Mouse (Mus musculus) forebrain, embryonic 10.5 days (tissue): Measurements from ENCODE around the gene Rd3l. TPM values are rescaled to one million over a fixed set of nuclear protein-coding genes. Genes with fewer than 3 reads are reported as not detected.
A peak's percentile ranks its signal among the peaks of the same experiment; 100 is the strongest.
"Not testable (repeated sequence)": the region's sequence is repeated elsewhere in the genome, so short reads cannot be mapped to it uniquely, and the experiment has no call there.

ENCODE experiments used
- DNase-seq: peaks from one replicate; pipeline ENCODE4 v3.0.0-alpha.2; 2017; ENCODE audit warnings: low spot score; ENCODE audit errors: extremely low spot score
- H3K27ac ChIP-seq: fragments of 300-500 bp; sonication (generic); 2 replicates; pipeline ENCODE4 v1.5.1; 2016; ENCODE audit warnings: mild to moderate bottlenecking
- H3K27me3 ChIP-seq: fragments of 300-500 bp; sonication (generic); 2 replicates; pipeline ENCODE4 v1.6.1; 2016; ENCODE audit warnings: mild to moderate bottlenecking; ENCODE audit not compliant: poor library complexity, severe bottlenecking
- H3K36me3 ChIP-seq: fragments of 300-500 bp; sonication (generic); replicated peaks from 2 replicates; pipeline ENCODE4 v1.6.1; 2016; ENCODE audit warnings: mild to moderate bottlenecking, moderate library complexity
- H3K4me1 ChIP-seq: fragments of 300-500 bp; sonication (generic); 2 replicates; pipeline ENCODE4 v1.6.1; 2016
- H3K4me3 ChIP-seq: fragments of 300-500 bp; sonication (generic); 2 replicates; pipeline ENCODE4 v1.5.1; 2016; ENCODE audit warnings: mild to moderate bottlenecking, moderate library complexity
- H3K9me3 ChIP-seq: fragments of 300-500 bp; sonication (generic); 2 replicates; pipeline ENCODE4 v1.6.1; 2016; ENCODE audit warnings: mild to moderate bottlenecking, moderate library complexity
- WGBS: fragments of 180-500 bp; shearing (Covaris S2); methylation state at CpG from one replicate; pipeline ENCODE4 v1.1.7; 2016; 5-methylcytosine and 5-hydroxymethylcytosine counted together
- polyA plus RNA-seq: library from polyadenylated mRNA; unstranded; fragments of >200 nt; fragmentation: Nextera tagmentation; extraction: Ambion mirVana; gene quantifications from 2 replicates; pipeline ENCODE4 v1.2.1, GENCODE M21; 2016

Rd3l gene
- polyA plus RNA-seq, 1 experiment from 2014 or later, result not detected

DNA sequence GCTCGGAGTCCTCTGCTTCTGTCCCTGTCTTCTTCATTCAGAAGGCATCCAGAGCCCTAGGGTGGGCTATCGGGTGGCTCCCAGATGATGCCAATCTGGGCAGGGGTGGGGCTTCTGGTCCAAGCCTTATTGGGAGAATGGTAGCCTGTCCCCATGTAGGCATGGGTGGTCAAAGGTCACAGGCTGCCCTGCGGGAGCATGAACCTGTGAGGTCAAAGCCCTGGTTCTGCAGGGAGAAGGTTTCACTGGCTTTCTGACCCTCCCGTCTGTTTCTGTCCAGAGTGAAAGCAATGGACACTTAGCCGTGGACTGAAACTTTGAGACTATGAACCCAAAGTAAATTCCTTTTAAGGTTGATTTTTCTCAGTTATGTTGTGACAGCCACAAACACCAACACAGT lies 24.9 kb downstream of the Rd3l start:
- no peak overlapping the region for H3K4me3 ChIP-seq
- no peaks in the 10 kb centered on the region for H3K27me3 ChIP-seq
- no peak overlapping the region for H3K27ac ChIP-seq
- H3K36me3 ChIP-seq, result peaks cover 27% of the 10 kb centered on the region
- H3K9me3 ChIP-seq, result peaks cover 11% of the 10 kb centered on the region
- peaks cover 10% of the 10 kb centered on the region; the same call in 1 of the 2 replicates for H3K4me1 ChIP-seq
- DNase-seq, result no peak
- 78% methylated on average over 5 of the region's 5 CpGs for WGBS

DNA sequence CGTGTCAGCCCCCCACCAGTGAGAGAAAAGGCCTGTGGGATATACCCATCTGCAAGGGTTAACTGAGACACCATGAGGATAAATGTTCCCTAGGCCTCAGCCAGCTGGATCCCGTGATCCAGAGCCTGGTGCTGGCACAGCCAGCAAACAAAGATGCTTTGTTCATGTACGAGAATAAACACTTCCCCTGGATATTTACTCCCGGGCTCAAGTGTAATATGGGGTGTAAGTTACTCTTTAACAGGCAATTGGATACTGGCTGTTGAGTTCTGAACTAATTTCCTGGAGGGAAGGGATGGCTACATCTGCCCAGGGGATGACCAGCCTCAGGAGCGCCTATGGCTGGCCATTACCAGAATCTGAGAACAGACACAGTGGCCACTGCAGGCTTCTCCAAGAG lies 29.4 kb downstream of the Rd3l start:
- no peak overlapping the region for H3K4me3 ChIP-seq
- no peaks in the 10 kb centered on the region for H3K27me3 ChIP-seq
- H3K36me3 ChIP-seq, result no peaks in the 10 kb centered on the region
- H3K9me3 ChIP-seq, result no peaks in the 10 kb centered on the region
- no peak for DNase-seq
- peaks cover 8% of the 10 kb centered on the region; the same call in 1 of the 2 replicates for H3K4me1 ChIP-seq
- WGBS, result 65% methylated on average over 5 of the region's 5 CpGs
- no peak overlapping the region for H3K27ac ChIP-seq

GRCm38 (mm10) chr12:111950486-111950885 lies 30.6 kb downstream of the Rd3l start:
- Histone ChIP-seq H3K27ac (no peak overlapping the region), H3K9me3 (no peaks in the 10 kb centered on the region), H3K4me1 (peaks cover 16% of the 10 kb centered on the region), H3K4me3 (no peak overlapping the region), H3K27me3 (no peaks in the 10 kb centered on the region), H3K36me3 (no peaks in the 10 kb centered on the region)
- 88% methylated on average over 5 of the region's 5 CpGs for WGBS
- DNase-seq, result no peak

DNA sequence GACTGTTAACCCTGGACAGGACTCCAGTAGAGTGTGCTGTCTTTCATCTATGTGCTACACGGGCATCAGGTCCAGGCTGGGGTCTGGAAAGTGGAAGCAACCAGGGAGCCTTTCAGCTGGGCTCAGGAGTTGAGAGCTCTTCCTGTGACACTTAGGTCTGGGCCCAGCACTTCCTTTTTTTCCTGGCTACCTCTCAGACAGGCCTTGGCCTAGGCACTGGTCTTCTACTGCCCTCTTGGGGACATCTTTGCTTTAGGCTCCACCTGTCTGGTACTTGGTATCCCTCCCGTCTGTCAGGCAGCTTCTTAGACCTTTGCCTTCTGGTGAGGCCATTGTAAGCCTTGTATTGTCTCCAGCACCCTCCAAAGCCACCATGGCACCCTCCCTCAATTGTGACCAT lies 34.4 kb downstream of the Rd3l start:
- Histone ChIP-seq H3K27me3 (no peaks in the 10 kb centered on the region), H3K4me1 (peaks cover 37% of the 10 kb centered on the region), H3K9me3 (no peaks in the 10 kb centered on the region), H3K27ac (0 out of 2 replicates have a peak overlapping the region, but pooled peaks have one; percentile 25), H3K36me3 (no peaks in the 10 kb centered on the region), H3K4me3 (no peak overlapping the region)
- 58% methylated on average over 2 of the region's 2 CpGs for WGBS
- DNase-seq, result no peak

GRCm38 (mm10) chr12:111945765-111946655 lies 35.1 kb downstream of the Rd3l start:
- H3K36me3 ChIP-seq, H3K4me3 ChIP-seq, H3K27me3 ChIP-seq, H3K9me3 ChIP-seq, DNase-seq: not testable (repeated sequence)
- 66% methylated on average over 12 of the region's 15 CpGs for WGBS
- Histone ChIP-seq H3K4me1 (peaks cover 33% of the 10 kb centered on the region), H3K27ac (peak overlapping the region; percentile 73)

- 70% methylated on average over 8 of the region's 8 CpGs for WGBS
- H3K4me1 ChIP-seq, result peaks cover 33% of the 10 kb centered on the region
- no peaks in the 10 kb centered on the region for H3K9me3 ChIP-seq
- peak overlapping the region; percentile 73 for H3K27ac ChIP-seq
- H3K4me3 ChIP-seq, result no peak overlapping the region
- H3K27me3 ChIP-seq, result no peaks in the 10 kb centered on the region
- DNase-seq, result no peak
- no peaks in the 10 kb centered on the region for H3K36me3 ChIP-seq
Measured at GRCm38 (mm10) chr12:111945115-111945514, 36.0 kb downstream of the Rd3l start.

GRCm38 (mm10) chr12:111944065-111944987 lies 36.8 kb downstream of the Rd3l start:
- not testable (repeated sequence) for H3K36me3 ChIP-seq, H3K27me3 ChIP-seq, DNase-seq, H3K9me3 ChIP-seq
- Histone ChIP-seq H3K4me1 (peaks cover 33% of the 10 kb centered on the region), H3K27ac (peak overlapping the region; percentile 75), H3K4me3 (peak overlapping the region; percentile 22; the same call in 1 of the 2 replicates)
- 73% methylated on average over 17 of the region's 20 CpGs for WGBS

DNA sequence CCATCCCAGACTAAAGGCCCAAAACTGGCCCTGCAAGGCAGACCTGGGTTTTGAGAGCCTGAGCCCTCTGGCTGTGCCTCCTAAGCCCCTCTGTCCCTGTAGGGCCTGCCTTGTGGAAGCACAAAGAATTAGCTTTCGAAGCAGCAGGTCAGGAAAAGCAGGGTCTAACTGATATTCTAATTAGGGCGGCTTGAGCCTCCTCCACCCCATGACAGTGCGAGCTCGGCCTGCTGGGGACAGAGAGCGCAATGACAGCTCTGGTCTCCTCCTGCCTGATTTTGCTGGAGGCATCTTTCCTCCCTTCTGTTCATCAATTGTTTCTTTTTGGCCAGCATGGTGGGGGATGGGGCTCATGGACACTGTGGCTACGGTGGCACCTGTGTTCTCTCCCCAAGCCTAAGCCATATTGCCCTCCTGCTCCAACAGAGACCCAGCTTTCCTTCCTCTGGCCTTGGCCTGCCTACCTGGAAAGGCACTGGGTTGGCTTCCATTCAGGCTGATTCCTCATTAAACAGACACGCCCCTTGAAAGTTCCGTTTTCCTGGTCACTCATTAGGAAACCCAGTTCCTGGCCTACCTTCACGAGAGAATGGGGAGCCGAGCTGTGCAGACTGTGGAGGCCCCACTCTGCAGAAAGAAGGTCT lies 37.6 kb downstream of the Rd3l start:
- H3K4me1 ChIP-seq, result peaks cover 38% of the 10 kb centered on the region
- no peaks in the 10 kb centered on the region for H3K9me3 ChIP-seq
- no peaks in the 10 kb centered on the region for H3K36me3 ChIP-seq
- peak overlapping the region; percentile 22 for H3K4me3 ChIP-seq
- 62% methylated on average over 10 of the region's 10 CpGs for WGBS
- peak overlapping the region; percentile 75 for H3K27ac ChIP-seq
- no peak for DNase-seq
- H3K27me3 ChIP-seq, result no peaks in the 10 kb centered on the region

DNA sequence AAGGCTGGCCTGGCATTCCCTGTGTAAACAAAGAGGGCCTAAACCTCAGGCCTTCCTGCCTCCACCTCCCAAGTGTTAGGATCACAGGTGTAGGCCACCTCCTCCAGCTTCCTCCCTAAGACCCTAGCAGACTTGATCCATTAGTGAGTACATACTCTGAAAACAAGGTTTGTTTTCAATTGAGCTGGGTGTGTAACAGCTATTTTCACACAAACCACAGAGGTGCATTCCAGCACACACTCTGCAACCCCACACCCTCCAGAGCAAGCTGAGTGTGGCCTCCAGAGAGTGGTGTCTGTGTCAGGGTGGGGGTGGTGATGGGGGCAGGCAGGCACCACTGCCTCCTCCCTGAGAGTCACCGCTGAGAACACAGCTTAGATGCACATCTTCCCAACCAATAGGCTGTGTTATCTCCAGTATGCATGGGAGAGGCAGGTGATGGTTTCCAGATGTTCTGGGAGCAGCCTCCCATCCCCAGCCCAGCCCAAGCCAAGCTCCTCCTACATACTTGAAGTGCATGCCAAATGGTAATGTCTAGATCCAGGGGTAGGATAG lies 42.4 kb downstream of the Rd3l start:
- WGBS, result 69% methylated on average over 1 of the region's 1 CpGs
- H3K4me1 ChIP-seq, result peaks cover 43% of the 10 kb centered on the region
- H3K27me3 ChIP-seq, result no peaks in the 10 kb centered on the region; the same call in 1 of the 2 replicates
- H3K9me3 ChIP-seq, result no peaks in the 10 kb centered on the region
- H3K4me3 ChIP-seq, result no peak overlapping the region
- no peak for DNase-seq
- peak overlapping the region; percentile 62; the same call in 1 of the 2 replicates for H3K27ac ChIP-seq
- no peaks in the 10 kb centered on the region for H3K36me3 ChIP-seq

DNA sequence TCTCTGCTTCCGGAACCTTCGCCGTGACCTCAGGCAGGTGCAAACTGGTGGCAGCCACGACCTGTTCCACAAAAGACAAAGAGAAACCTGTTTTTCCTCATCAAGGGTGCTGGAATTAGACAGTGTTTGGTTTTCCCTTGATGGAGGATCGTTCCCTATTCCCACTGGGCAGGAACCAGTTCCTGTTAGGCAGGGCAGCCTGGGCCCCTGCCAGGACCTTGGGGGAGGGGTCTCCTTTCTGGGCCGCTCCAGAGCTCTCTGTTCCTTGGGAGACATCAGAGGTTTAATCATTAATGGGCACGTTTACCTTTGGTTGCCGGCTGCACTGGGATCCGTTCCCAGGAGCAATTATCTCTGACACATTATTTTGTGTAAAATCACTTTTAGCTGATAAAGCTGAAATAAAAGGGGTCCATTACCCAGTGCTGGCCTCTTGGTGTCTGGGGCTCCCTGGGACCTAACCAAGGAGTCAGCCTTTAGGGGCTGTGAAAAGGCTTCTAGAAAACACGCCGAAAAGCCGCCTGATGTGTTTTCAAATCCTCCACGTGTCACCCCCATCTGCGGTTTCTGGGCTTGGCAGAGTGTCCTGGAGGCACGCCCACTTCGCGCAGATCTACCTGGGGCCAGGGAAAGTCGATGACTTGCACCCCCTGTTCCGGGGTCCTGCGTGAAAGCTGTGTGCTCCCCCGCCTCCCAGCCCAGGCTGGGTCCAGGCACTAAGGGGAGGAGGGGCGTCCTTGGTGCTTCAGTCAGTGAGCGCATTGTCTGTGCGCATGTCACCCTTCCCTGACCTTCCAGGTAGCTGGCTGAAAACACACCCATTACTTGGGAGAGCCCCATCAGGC lies 44.2 kb downstream of the Rd3l start:
- 48% methylated on average over 24 of the region's 24 CpGs for WGBS
- Histone ChIP-seq H3K4me3 (no peak overlapping the region), H3K27ac (peak overlapping the region; percentile 62; the same call in 1 of the 2 replicates), H3K36me3 (no peaks in the 10 kb centered on the region), H3K9me3 (no peaks in the 10 kb centered on the region), H3K27me3 (no peaks in the 10 kb centered on the region; the same call in 1 of the 2 replicates), H3K4me1 (peaks cover 48% of the 10 kb centered on the region)
- DNase-seq, result no peak

DNA sequence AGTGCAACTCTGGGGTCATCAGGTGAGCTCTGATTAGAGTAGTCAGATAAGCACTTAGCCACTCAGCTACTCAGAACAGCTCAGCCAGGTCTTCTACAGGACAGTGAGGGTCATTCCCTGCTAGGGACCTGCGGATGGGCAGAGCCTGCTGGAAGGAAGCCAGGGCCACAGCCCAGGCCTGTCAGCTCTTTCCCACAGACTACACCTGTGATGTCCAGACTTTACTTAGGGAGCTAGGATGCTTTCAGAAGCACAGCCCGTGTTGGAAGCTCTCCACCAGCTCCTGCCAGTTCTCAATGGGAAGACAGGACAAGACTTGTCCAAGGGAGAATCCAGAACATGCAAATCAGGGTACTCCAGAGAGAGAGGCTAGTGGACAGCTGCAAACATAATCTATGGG lies 47.1 kb downstream of the Rd3l start:
- Histone ChIP-seq H3K9me3 (no peaks in the 10 kb centered on the region), H3K27ac (no peak overlapping the region), H3K4me3 (no peak overlapping the region), H3K4me1 (peaks cover 51% of the 10 kb centered on the region), H3K27me3 (no peaks in the 10 kb centered on the region; the same call in 1 of the 2 replicates), H3K36me3 (no peaks in the 10 kb centered on the region)
- 86% methylated on average over 2 of the region's 2 CpGs for WGBS
- no peak for DNase-seq
